Mouse (Mus musculus) brain, embryonic 18.5 days (tissue): Measurements from ENCODE around the gene Slc1a1.

ENCODE experiments used
- DNase-seq: peaks from one replicate; pipeline ENCODE4 v3.0.0-alpha.2; 2012; ENCODE audit warnings: low read depth, low spot score

Gene Slc1a1

GRCm38 (mm10) chr19:28834798-28835499 lies at the start of gene Slc1a1:
Slc1a1 (plus strand) TSS chr19:28835049.
- DNase-seq = peak; percentile 47

- DNase-seq = no peak
Observed at GRCm38 (mm10) chr19:28790196-28790595, 44.7 kb upstream of the Slc1a1 start.

- DNase-seq = no peak
Observed at GRCm38 (mm10) chr19:28793307-28793706, 41.5 kb upstream of the Slc1a1 start.

DNA sequence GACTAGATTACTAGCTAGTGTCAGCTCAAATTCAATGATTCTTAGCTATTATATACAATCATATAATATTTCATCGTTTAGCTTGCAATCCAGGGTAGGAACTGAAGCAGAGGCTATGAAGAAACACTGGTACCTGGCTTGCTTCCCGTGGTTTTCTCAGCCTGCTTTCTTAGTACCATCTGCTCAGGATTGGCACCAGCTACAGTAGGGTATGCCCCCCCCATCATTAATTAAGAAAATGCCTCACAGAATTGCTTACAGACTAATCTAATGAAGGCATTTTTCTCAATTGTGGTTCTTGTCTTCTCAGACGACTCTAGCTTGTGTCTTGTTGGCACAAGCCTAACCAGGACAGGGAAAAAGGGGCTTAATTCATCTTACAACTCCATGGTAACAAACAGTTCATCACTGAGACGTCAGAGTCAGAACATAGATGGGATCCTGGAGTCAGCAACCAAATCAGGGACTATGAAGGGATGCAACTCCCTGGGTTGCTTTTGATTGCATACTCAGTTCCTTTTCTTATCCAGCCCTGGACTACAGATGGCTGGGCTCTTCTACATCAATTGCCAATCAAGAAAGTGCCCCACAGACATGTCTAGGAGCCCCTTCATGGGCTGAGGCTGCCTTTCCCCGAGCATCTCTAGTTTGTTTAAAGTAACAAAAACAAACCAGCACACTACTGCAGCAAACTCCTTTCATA lies 38.6 kb upstream of the Slc1a1 start:
- DNase-seq = no peak

DNA sequence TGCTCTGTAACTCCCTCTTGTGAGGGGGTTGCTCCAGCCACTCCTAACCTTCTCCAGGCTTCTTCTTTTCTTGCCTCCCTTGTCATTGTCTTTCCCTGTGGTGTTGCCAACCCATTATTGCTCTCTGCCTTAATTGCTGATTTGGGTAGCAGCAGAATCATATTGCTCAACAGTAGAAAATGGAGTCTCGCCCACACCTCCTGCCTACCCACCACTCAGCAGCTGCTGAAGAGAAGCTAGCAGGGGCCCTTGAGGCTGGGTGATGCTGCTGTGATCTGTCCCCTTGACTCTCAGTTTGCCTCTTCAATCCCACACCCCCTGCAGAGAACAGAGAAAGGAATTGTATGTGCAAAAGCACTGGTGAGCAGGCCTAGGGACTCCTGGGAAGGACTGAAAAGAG lies 37.9 kb upstream of the Slc1a1 start:
- no peak for DNase-seq

- DNase-seq = no peak
Observed at GRCm38 (mm10) chr19:28797611-28798010, 37.2 kb upstream of the Slc1a1 start.

- DNase-seq = no peak
Observed at GRCm38 (mm10) chr19:28800448-28800847, 34.4 kb upstream of the Slc1a1 start.

GRCm38 (mm10) chr19:28806276-28806675 lies 28.6 kb upstream of the Slc1a1 start:
- DNase-seq = no peak

DNA sequence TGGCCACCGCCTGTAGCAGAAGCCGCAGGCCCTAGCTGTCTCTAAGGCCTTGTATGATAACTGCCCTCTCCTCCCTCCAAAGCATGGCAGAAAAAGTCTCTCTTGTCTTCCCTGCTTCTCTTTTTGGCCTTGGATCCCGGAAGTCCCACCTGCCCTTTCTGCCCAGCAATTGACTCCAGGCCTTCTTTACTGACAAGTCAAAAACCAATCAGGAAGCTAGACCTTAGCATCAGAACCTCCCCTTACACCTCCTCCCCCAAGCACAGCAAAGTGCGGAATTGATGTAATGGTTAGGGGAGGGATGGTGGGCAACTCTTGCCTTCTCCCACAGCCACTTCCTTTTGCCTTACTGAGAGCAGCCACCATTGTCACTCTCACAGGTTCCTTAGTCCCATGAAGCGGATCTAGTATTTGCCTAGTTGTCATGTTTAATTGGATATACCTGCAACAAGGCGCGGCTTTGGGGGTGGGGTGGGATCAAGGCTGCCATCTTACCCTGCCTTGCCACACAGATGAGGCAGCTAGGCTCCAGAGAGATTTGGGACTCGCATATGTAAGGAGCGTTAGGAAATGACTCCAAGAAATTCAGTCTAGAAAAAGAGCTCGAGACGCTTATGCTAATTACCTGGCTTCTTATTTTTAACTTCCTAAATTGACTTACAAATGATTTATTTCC lies 27.9 kb upstream of the Slc1a1 start:
- no peak for DNase-seq

- DNase-seq = no peak
Observed at GRCm38 (mm10) chr19:28807497-28807871, 27.4 kb upstream of the Slc1a1 start.

DNA sequence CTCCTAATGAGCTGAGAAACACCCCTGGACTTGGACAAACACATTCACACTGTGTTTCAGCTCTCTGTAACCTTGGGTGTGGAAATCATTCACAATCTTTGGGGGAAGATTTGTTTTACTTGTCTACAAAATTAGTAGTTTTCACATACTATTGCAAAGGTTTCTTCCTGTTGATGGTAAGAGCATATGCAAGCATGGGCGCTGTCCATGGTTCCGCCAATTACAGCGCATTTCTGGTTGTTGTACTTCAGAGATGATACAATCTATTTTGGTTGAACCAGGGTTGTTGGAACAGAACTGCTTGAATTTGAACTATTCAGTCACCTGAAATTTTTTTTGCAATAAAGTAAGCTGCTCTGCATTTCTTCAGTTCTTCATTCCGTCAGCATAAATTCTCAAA lies 16.6 kb upstream of the Slc1a1 start:
- DNase-seq = no peak

DNA sequence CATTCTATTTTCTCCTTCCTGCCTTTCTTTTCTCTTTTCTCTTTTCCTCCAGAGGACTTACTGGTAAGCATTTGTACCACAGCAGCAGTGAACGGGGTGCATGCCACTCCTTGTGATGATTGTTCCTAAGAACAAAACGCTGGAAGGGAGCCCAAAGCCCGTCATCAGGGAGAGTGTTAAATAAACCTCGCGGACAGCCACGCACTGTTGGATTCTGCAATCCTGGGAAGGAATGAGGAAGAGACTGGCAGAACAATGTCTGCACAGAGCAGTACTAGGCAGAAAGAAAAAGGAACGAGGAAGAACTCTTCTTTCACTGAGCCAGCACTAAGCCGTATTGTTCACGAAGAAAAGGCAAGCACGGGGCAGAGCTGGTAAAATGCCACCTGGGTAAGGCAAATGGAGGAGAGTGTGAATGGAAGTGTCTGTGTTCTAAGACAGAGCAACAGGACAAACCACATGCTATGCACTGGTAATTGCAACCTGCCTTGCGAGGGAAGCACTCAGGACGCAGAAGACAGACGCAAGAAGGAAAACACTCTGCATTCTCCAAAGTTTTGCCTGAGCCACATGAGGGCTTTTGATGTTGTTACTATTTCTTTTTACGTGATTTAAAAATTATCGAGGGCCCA lies 7.0 kb upstream of the Slc1a1 start:
- DNase-seq = no peak

DNA sequence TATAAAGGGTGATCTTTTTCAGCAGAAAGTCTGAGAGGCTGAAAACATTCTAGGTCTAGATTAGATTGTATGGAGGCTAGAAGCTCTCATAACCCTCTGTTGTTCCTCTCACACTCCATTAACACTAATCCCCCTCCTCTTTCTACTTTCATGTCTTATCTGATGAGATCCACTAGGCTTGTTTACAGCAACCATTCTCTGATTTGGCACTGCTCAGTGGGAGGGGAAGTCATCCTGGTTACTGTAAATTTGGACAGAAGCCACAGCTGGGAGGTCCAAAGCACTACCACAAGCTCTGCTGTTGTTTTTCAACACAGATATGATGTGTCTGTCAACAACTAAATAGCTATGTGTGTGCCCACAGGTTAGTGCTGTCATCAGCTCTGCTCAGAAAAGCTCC lies 3.5 kb upstream of the Slc1a1 start:
- no peak for DNase-seq

DNA sequence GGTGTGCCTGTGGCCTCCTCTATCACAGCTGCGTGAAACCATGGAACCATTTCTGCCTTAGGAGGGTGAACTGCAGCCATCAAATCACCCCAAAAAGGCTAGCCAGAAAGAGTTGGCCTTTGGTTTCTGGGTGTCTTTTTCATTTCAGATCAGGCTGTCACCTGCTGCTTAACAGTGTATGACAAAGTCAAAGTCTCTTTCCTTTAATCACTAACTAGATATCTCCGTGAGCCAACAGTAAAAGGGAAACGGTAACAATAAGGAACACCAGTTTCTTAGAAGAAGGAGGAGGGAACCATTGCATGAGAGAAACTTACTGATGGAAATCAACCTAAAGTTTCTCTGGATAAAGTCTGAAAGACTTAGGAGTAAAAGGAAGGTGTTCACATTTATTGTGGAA lies 2.2 kb upstream of the Slc1a1 start:
- DNase-seq = no peak

DNA sequence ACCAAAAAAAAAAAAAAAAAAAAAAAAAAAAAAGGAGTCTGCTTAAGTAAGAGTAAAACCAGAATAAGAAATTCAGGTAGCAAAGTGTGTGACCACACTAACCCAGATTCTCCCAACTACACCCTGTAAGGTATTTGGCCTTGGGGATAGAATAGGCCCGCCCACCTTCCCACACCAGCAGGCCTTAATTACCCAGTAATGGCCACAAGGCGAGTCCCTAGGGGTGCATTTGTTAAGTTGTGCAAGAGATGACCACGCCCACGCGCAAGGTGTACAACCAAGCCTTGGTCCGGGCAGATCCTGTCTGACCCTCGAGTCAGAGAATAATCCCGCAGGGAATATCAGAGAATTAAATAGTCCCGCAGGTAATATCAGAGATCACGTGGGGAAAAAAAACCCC lies 461 bp upstream of the Slc1a1 start:
- DNase-seq = no peak

GRCm38 (mm10) chr19:28835500-28835864 lies 633 bp downstream of the Slc1a1 start:
- DNase-seq = no peak

GRCm38 (mm10) chr19:28836116-28836515 lies 1.3 kb downstream of the Slc1a1 start:
- DNase-seq = no peak

GRCm38 (mm10) chr19:28836651-28837410 lies 2.0 kb downstream of the Slc1a1 start:
- DNase-seq = no peak

DNA sequence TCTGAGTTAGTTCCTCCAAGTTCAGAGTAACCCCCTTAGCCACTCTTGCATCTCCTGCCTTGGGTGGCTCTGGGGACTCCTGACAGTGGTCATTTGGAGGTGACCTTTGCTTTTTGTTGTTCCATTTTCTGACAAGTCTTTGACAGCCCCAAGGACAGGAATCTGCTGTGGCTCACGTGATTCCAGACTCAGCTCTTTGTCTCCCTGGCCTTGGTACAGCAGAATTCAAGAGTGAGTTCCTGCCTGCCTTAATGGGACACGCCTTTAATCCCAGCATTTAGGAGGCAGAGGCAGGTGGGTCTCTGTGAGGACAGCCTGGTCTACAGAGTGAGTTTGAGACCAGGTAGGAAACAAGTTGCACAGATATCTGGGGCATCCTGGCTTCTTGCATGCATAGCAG lies 3.9 kb downstream of the Slc1a1 start:
- DNase-seq = no peak

GRCm38 (mm10) chr19:28844946-28845710 lies 10.3 kb downstream of the Slc1a1 start:
- DNase-seq = no peak

DNA sequence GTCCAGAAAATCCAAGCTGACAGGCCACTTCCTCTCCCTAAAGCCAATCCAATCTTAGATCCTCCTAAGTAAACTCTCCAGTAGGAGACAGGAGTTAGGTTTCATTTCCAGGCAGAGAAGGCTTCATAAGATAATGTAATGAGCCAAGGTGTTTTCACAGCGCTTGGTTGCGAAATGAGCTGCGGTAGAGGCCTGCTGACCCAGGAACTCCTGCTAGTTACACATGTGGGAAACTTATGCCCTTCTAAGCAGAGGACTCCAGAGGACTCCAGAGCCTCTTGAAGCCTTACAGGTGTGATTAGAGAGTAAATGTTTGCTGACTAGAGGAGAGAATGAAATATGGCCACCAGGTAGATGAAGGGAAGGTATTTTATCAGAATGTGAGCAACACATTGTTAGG lies 15.7 kb downstream of the Slc1a1 start:
- no peak for DNase-seq
